Mouse (Mus musculus) left cerebral cortex, adult 2 months (tissue): ENCODE measurements around the gene Susd3. TPM values are rescaled to one million over a fixed set of nuclear protein-coding genes. Genes with fewer than 3 reads are reported as not detected.

Experiments used
- DNase-seq, 2 experiments: peaks; one replicate each; pipeline ENCODE4 v3.0.0; 2021 to 2022; ENCODE audit warnings: low spot score in 2 of 2, mixed read lengths in 1 of 2; ENCODE audit errors: extremely low spot score in 1 of 2
- H3K27ac ChIP-seq: fragments of 200-600 bp; 2 replicates; pipeline ENCODE4 v1.8.1; 2022
- H3K4me3 ChIP-seq: fragments of 200-600 bp; 2 replicates; pipeline ENCODE4 v1.8.1; 2022
- CTCF ChIP-seq: fragments of 200-600 bp; IDR thresholded peaks from 2 replicates; pipeline ENCODE4 v1.8.1; 2022; ENCODE audit warnings: antibody characterized with exemption, mild to moderate bottlenecking, moderate library complexity
- intact Hi-C: fragments of 180-260 bp; cut with DNase I; formaldehyde crosslinking; loops from one replicate; pipeline ENCODE4 v1.15.1; 2025
- total RNA-seq, 2 experiments: library from RNA; stranded (reverse); gene quantifications; 2 replicates each; pipeline ENCODE4 v1.2.3; 2021

Gene Susd3
- total RNA-seq, 2 experiments from 2014 or later: 1.8 to 2.2 TPM

GRCm38 (mm10) chr13:49245251-49245650, 3.3 kb downstream of the Susd3 start:
- TF ChIP-seq CTCF: no peak
- intact Hi-C loops: no loop called here
- no peak overlapping the region for H3K27ac ChIP-seq
- no peak for DNase-seq
- no peak overlapping the region for H3K4me3 ChIP-seq

- Histone ChIP-seq H3K4me3 (no peak overlapping the region), H3K27ac (no peak overlapping the region)
- no peak for TF ChIP-seq CTCF
- intact Hi-C loops: no loop called here
- DNase-seq: no peak
Measured at GRCm38 (mm10) chr13:49243492-49243891, 5.0 kb downstream of the Susd3 start.

GRCm38 (mm10) chr13:49242321-49243065, 6.0 kb downstream of the Susd3 start:
- H3K4me3 ChIP-seq: no peak overlapping the region
- intact Hi-C loops: no loop called here
- DNase-seq: no peak
- TF ChIP-seq CTCF: no peak
- peak overlapping the region; percentile 32; the same call in 1 of the 2 replicates for H3K27ac ChIP-seq

- intact Hi-C loops: no loop called here
- Histone ChIP-seq H3K4me3 (no peak overlapping the region), H3K27ac (no peak overlapping the region)
- no peak for TF ChIP-seq CTCF
- no peak for DNase-seq
Measured at GRCm38 (mm10) chr13:49238737-49239136, 9.8 kb downstream of the Susd3 start.

DNA sequence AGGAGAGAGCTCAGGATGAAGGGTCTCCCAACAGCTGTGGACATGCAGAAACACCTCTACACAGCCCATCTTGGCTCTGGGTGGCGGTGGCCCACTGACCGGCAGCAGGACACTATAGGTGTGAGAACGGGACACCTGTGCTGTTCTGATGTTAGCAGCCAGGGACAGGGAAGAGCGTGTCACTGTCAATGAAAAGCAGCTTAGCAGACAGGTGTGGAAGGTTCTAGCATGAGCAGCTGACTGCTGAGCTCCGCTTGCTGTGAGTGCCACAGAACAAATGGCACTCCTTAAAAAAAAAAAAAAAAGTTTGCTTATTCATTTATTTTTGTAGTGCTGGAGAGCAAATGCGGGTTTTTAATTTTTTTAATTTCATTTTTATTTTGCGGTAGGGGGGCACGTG, 10.9 kb downstream of the Susd3 start:
- intact Hi-C loops: no loop called here
- no peak for TF ChIP-seq CTCF

GRCm38 (mm10) chr13:49234711-49235110, 13.8 kb downstream of the Susd3 start:
- H3K4me3 ChIP-seq: no peak overlapping the region
- no peak; the same call in 1 of the 2 replicates for TF ChIP-seq CTCF
- intact Hi-C loops: no loop called here
- no peak for DNase-seq
- H3K27ac ChIP-seq: no peak overlapping the region

More for the DNA sequence above, 10.9 kb downstream of the Susd3 start:
- Histone ChIP-seq H3K4me3 (no peak overlapping the region), H3K27ac (no peak overlapping the region)
- DNase-seq: no peak

GRCm38 (mm10) chr13:49233792-49234572, 14.5 kb downstream of the Susd3 start:
- Histone ChIP-seq H3K4me3 (no peak overlapping the region), H3K27ac (no peak overlapping the region)
- intact Hi-C loops: no loop called here
- TF ChIP-seq CTCF: no peak
- no peak for DNase-seq

DNA sequence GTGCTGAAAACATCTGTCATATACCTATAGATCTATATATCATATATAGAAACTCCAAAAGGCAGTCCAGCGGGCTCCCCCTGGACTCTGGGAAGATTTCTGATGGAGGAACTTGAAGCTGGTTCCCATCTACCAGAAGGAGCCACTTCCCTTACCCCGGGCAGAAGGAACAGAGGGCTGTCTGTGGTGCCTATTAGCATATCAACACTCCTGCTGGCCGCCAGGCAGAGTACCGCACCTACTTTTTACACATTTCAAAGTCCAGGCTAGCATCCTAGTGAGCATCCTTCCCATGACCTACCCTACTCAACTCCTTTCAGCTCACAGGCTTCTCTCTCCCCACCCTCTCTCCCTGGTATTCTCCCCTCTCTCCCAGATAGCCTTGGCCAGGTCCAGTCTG, 22.9 kb downstream of the Susd3 start:
- no peak overlapping the region for H3K27ac ChIP-seq
- no peak overlapping the region for H3K4me3 ChIP-seq
- no peak for TF ChIP-seq CTCF
- no peak for DNase-seq
- intact Hi-C loops: no loop called here

DNA sequence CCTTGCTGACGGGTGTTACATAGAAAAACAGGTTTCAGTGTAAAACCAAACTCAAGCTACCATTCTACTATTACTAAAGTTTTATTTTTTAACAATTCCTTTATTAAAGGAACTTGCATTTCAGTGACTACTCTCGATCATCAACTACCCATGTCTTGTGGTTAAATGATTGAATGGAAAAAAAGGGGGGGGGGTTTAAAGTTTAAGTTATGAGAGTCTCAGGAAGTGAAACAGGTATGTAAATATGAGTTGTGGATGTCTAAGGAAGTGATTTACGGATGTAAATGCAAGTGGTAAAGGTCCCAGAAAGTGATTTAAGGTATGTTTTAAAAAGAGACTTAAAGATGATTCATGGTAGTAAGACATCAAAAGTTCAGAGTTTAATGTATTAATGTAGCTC, 23.3 kb downstream of the Susd3 start:
- intact Hi-C loops: no loop called here
- TF ChIP-seq CTCF: no peak

GRCm38 (mm10) chr13:49224729-49225128, 23.8 kb downstream of the Susd3 start:
- intact Hi-C loops: no loop called here
- Histone ChIP-seq H3K27ac (no peak overlapping the region), H3K4me3 (no peak overlapping the region)
- TF ChIP-seq CTCF: no peak
- DNase-seq: no peak

More for the DNA sequence above, 23.3 kb downstream of the Susd3 start:
- DNase-seq: no peak
- no peak overlapping the region for H3K4me3 ChIP-seq
- H3K27ac ChIP-seq: no peak overlapping the region

DNA sequence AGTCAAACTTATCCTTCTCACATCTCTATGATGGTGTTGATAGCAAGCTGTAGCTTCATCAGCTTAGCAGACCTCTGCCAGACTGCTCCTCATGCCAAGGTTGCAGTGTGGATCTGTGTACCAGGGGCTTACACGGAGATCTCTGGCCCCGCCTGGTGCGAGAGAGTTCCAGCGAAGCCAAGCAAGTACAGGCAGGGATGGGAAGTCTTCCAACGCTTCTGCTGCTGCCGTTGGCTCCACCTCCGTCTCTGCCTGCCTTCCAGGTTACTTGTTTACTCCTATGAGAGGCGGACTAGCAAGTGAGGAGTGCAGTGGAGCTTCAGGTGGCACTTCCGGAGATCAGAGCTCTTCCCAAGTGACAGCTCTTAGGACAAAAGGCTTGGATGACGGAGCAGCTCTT, 24.2 kb downstream of the Susd3 start:
- no peak overlapping the region for H3K4me3 ChIP-seq
- intact Hi-C loops: no loop called here
- no peak overlapping the region for H3K27ac ChIP-seq
- DNase-seq: no peak
- no peak for TF ChIP-seq CTCF

DNA sequence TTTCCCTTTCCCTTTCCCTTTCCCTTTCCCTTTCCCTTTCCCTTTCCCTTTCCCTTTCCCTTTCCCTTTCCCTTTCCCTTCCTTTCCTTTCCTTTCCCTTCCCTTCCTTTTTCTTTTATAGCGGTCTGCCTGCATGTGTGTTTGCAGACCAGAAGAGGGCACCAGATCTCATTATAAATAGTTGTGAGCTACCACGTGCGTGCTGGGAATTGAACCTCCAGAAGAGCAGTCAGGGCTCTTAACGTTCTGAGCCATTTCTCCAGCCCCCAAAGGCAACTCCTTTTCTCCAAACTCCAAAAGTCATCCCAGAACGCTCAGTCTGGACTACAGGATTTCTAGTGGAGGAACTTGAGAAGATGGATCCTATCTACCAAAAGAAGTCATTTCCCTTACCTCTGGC, 27.6 kb downstream of the Susd3 start:
- H3K27ac ChIP-seq: no peak overlapping the region
- intact Hi-C loops: no loop called here
- TF ChIP-seq CTCF: no peak; the same call in 1 of the 2 replicates
- no peak overlapping the region for H3K4me3 ChIP-seq
- DNase-seq: no peak
